Mouse (Mus musculus) liver, postnatal 0 days (tissue): ENCODE data around the gene Nell1. TPM values are rescaled to one million over a fixed set of nuclear protein-coding genes. Genes with fewer than 3 reads are reported as not detected.

Experiments
- ATAC-seq: fragments of 200-750 bp; cut with Nextera tagmentation; 2 replicates; pipeline ENCODE4 v1.8.0; 2017; ENCODE audit warnings: mild to moderate bottlenecking, moderate library complexity
- DNase-seq: peaks from one replicate; pipeline ENCODE4 v3.0.0-alpha.2; 2016
- H3K27ac ChIP-seq: fragments of 300-500 bp; sonication (generic); 2 replicates; pipeline ENCODE4 v1.5.1; 2014; ENCODE audit warnings: antibody characterized with exemption, moderate library complexity, mild to moderate bottlenecking, low read depth
- H3K27me3 ChIP-seq: fragments of 300-500 bp; sonication (generic); 2 replicates; pipeline ENCODE4 v1.6.1; 2014; ENCODE audit warnings: low read length, control low read depth, mixed read lengths; ENCODE audit not compliant: insufficient read depth
- H3K36me3 ChIP-seq: fragments of 300-500 bp; sonication (generic); replicated peaks from 2 replicates; pipeline ENCODE4 v1.6.1; 2014; ENCODE audit warnings: mild to moderate bottlenecking, control low read depth, low read length, moderate library complexity, mixed read lengths; ENCODE audit not compliant: insufficient read depth
- H3K4me1 ChIP-seq: fragments of 300-500 bp; sonication (generic); 2 replicates; pipeline ENCODE4 v1.6.1; 2014; ENCODE audit warnings: antibody characterized with exemption, mild to moderate bottlenecking, control low read depth; ENCODE audit not compliant: insufficient read depth
- H3K4me2 ChIP-seq: fragments of 300-500 bp; sonication (generic); 2 replicates; pipeline ENCODE4 v1.6.1; 2014; ENCODE audit warnings: low read depth, mild to moderate bottlenecking, low read length, moderate library complexity, mixed read lengths
- H3K4me3 ChIP-seq: fragments of 300-500 bp; sonication (generic); 2 replicates; pipeline ENCODE4 v1.5.1; 2014; ENCODE audit warnings: low read depth, low read length
- H3K9ac ChIP-seq: fragments of 300-500 bp; sonication (generic); replicated peaks from 2 replicates; pipeline ENCODE4 v1.6.1; 2014; ENCODE audit warnings: mild to moderate bottlenecking, moderate library complexity
- H3K9me3 ChIP-seq: fragments of 300-500 bp; sonication (generic); 2 replicates; pipeline ENCODE4 v1.6.1; 2016; ENCODE audit warnings: mild to moderate bottlenecking, control low read depth, low read length, mixed read lengths
- CTCF ChIP-seq: sonication (generic); IDR thresholded peaks from 2 replicates; pipeline ENCODE4 v1.5.1; 2016; ENCODE audit warnings: antibody characterized with exemption, low read depth
- EP300 ChIP-seq: IDR thresholded peaks from 2 replicates; pipeline ENCODE4 v1.6.1; 2016; ENCODE audit warnings: antibody characterized with exemption, low read depth, mild to moderate bottlenecking
- WGBS: fragments of 180-500 bp; shearing (Covaris S2); extraction: QIAGEN DNeasy Blood & Tissue Kit; methylation state at CpG from one replicate; pipeline ENCODE4 v1.1.7; 2014; ENCODE audit not compliant: insufficient replicate concordance; 5-methylcytosine and 5-hydroxymethylcytosine counted together
- polyA plus RNA-seq: library from polyadenylated mRNA; unstranded; fragments of >200 nt; fragmentation: Nextera tagmentation; extraction: Ambion mirVana; gene quantifications from 2 replicates; pipeline ENCODE4 v1.2.1, GENCODE M21; 2015

Nell1 gene
- polyA plus RNA-seq, 1 experiment from 2014 or later: not detected

- Histone ChIP-seq H3K4me1 (no peaks in the 10 kb centered on the region), H3K9me3 (peaks cover 3% of the 10 kb centered on the region; the same call in 1 of the 2 replicates), H3K27me3 (no peaks in the 10 kb centered on the region), H3K27ac (no peak overlapping the region), H3K4me2 (no peak overlapping the region), H3K36me3 (no peaks in the 10 kb centered on the region), H3K9ac (no peak overlapping the region), H3K4me3 (no peak overlapping the region)
- no peak for ATAC-seq
- 63% methylated on average over 5 of the region's 5 CpGs for WGBS
- TF ChIP-seq CTCF (no peak), EP300 (no peak)
- no peak for DNase-seq
Observed at GRCm38 (mm10) chr7:50338226-50338625, 363.6 kb downstream of the Nell1 start.

- no peaks in the 10 kb centered on the region for H3K27me3 ChIP-seq
- no peak overlapping the region for H3K9ac ChIP-seq
- no peaks in the 10 kb centered on the region for H3K36me3 ChIP-seq
- no peak overlapping the region for H3K27ac ChIP-seq
- 63% methylated on average over 5 of the region's 5 CpGs for WGBS
- no peak overlapping the region for H3K4me3 ChIP-seq
- H3K9me3 ChIP-seq: peaks cover 3% of the 10 kb centered on the region; the same call in 1 of the 2 replicates
- no peak overlapping the region for H3K4me2 ChIP-seq
- ATAC-seq (no peak), DNase-seq (no peak)
- TF ChIP-seq CTCF (no peak), EP300 (no peak)
- no peaks in the 10 kb centered on the region for H3K4me1 ChIP-seq
Observed at GRCm38 (mm10) chr7:50338757-50339156, 364.1 kb downstream of the Nell1 start.

- H3K36me3 ChIP-seq: no peaks in the 10 kb centered on the region
- no peak overlapping the region for H3K9ac ChIP-seq
- H3K4me2 ChIP-seq: no peak overlapping the region
- H3K27me3 ChIP-seq: no peaks in the 10 kb centered on the region
- H3K4me1 ChIP-seq: no peaks in the 10 kb centered on the region
- no peak for TF ChIP-seq EP300
- no peak for TF ChIP-seq CTCF
- no peaks in the 10 kb centered on the region for H3K9me3 ChIP-seq
- no peak overlapping the region for H3K27ac ChIP-seq
- ATAC-seq (no peak), DNase-seq (no peak)
- 40% methylated on average over 2 of the region's 2 CpGs for WGBS
- no peak overlapping the region for H3K4me3 ChIP-seq
Observed at GRCm38 (mm10) chr7:50351564-50351963, 376.9 kb downstream of the Nell1 start.

- no peaks in the 10 kb centered on the region for H3K4me1 ChIP-seq
- H3K4me2 ChIP-seq: no peak overlapping the region
- no peak overlapping the region for H3K27ac ChIP-seq
- H3K9me3 ChIP-seq: no peaks in the 10 kb centered on the region
- H3K27me3 ChIP-seq: no peaks in the 10 kb centered on the region
- DNase-seq (no peak), ATAC-seq (no peak)
- no peak overlapping the region for H3K4me3 ChIP-seq
- no peaks in the 10 kb centered on the region for H3K36me3 ChIP-seq
- 12% methylated on average over 2 of the region's 2 CpGs for WGBS
- TF ChIP-seq EP300: no peak
- H3K9ac ChIP-seq: no peak overlapping the region
Observed at GRCm38 (mm10) chr7:50357213-50357612, 382.5 kb downstream of the Nell1 start.

- no peaks in the 10 kb centered on the region for H3K9me3 ChIP-seq
- no peak overlapping the region for H3K9ac ChIP-seq
- H3K4me1 ChIP-seq: no peaks in the 10 kb centered on the region
- H3K27ac ChIP-seq: no peak overlapping the region
- ATAC-seq: no peak
- TF ChIP-seq EP300 (no peak), CTCF (no peak)
- H3K27me3 ChIP-seq: no peaks in the 10 kb centered on the region
- no peak overlapping the region for H3K4me2 ChIP-seq
- no peak for DNase-seq
- H3K36me3 ChIP-seq: no peaks in the 10 kb centered on the region
- H3K4me3 ChIP-seq: no peak overlapping the region
- 54% methylated on average over 2 of the region's 2 CpGs for WGBS
Observed at GRCm38 (mm10) chr7:50362039-50362438, 387.4 kb downstream of the Nell1 start.

GRCm38 (mm10) chr7:50374876-50375275 is 400.2 kb downstream of the Nell1 start:
- WGBS: 69% methylated on average over 4 of the region's 4 CpGs
- no peak overlapping the region for H3K9ac ChIP-seq
- no peaks in the 10 kb centered on the region for H3K4me1 ChIP-seq
- DNase-seq: no peak
- H3K4me2 ChIP-seq: no peak overlapping the region
- ATAC-seq: no peak
- no peaks in the 10 kb centered on the region for H3K9me3 ChIP-seq
- H3K27me3 ChIP-seq: no peaks in the 10 kb centered on the region
- no peak overlapping the region for H3K4me3 ChIP-seq
- TF ChIP-seq CTCF: no peak
- no peak for TF ChIP-seq EP300
- H3K36me3 ChIP-seq: no peaks in the 10 kb centered on the region
- no peak overlapping the region for H3K27ac ChIP-seq

- Histone ChIP-seq H3K36me3 (no peaks in the 10 kb centered on the region), H3K9ac (no peak overlapping the region), H3K9me3 (no peaks in the 10 kb centered on the region), H3K27me3 (no peaks in the 10 kb centered on the region), H3K27ac (no peak overlapping the region), H3K4me2 (no peak overlapping the region), H3K4me1 (no peaks in the 10 kb centered on the region), H3K4me3 (no peak overlapping the region)
- DNase-seq: no peak
- no peak for TF ChIP-seq CTCF
- TF ChIP-seq EP300: no peak
- no peak for ATAC-seq
- 74% methylated on average over 2 of the region's 2 CpGs for WGBS
Observed at GRCm38 (mm10) chr7:50410421-50410820, 435.8 kb downstream of the Nell1 start.
